Mouse (Mus musculus): ENCODE results near the gene Mslnl.

DNA sequence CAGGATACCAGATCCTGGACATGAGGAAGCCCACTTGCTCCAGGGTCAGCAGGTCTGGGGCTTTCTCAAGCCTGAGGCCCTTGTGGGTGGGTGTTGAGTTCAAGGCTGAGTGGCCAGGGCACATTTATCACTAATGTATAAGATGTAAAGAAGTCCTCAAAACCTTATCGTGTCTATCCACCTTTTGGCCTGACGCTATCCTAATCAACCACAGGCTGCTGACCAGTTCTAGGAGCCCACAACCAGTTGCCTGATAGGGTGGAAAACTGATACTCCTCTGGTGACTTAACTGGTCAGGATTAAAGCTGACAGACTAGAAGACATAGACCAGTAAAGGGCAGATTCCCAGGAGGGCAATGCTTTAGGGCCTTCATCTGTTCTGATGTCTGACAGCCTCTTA is 25.8 kb upstream of the Mslnl start:
- TF ChIP-seq POLR2A (IDR thresholded peaks at IDR 0.05; ENCODE audit: extremely low read depth, insufficient read depth, low read length) (no peak), CTCF (IDR thresholded peaks at IDR 0.05; ENCODE audit: low read depth, low read length) (no peak)

All from liver, adult 2 months (tissue).